Mouse (Mus musculus): ENCODE results near the gene Gm4301. TPM values are rescaled to one million over a fixed set of nuclear protein-coding genes. Genes with fewer than 3 reads are reported as not detected.

Gene Gm4301
- polyA plus RNA-seq, 1 experiment from 2014 or later, result not detected

Other genes with a start within 250 kb of the Gm4301 start
- not detected in 2 replicates for gene Gm4302, start 5.2 kb downstream of the Gm4301 start, polyA plus RNA-seq (2015; fragmentation: Nextera tagmentation; extraction: Ambion mirVana)
- gene Gm4303, start 10.3 kb downstream of the Gm4301 start, polyA plus RNA-seq (2015; fragmentation: Nextera tagmentation; extraction: Ambion mirVana), result not detected in 2 replicates
- gene Gm4305, start 15.4 kb downstream of the Gm4301 start, polyA plus RNA-seq (2015; fragmentation: Nextera tagmentation; extraction: Ambion mirVana), result not detected in 2 replicates
- gene Gm4307, start 25.7 kb downstream of the Gm4301 start, polyA plus RNA-seq (2015; fragmentation: Nextera tagmentation; extraction: Ambion mirVana), result not detected in 2 replicates
- not detected in 2 replicates for gene Gm4312, start 46.9 kb downstream of the Gm4301 start, polyA plus RNA-seq (2015; fragmentation: Nextera tagmentation; extraction: Ambion mirVana)
- 4.9 and 5.5 TPM in 2 replicates for gene Tmtc3, start 151.7 kb downstream of the Gm4301 start, polyA plus RNA-seq (2015; fragmentation: Nextera tagmentation; extraction: Ambion mirVana)
- gene Cep290, start 151.9 kb downstream of the Gm4301 start, polyA plus RNA-seq (2015; fragmentation: Nextera tagmentation; extraction: Ambion mirVana), result 2.3 and 2.9 TPM in 2 replicates

Measured in liver, embryonic 16.5 days (tissue).